Mouse (Mus musculus) small intestine, adult 2 months (tissue): ENCODE data around the gene Cacfd1. TPM values are rescaled to one million over a fixed set of nuclear protein-coding genes. Genes with fewer than 3 reads are reported as not detected.

ENCODE experiments used
- H3K27ac ChIP-seq: fragments of 200-500 bp; 2 replicates; pipeline ENCODE4 v1.5.1; 2012; ENCODE audit warnings: low read depth, low read length, control low read depth, inconsistent platforms; ENCODE audit not compliant: insufficient read depth
- H3K27me3 ChIP-seq: fragments of 200-500 bp; 2 replicates; pipeline ENCODE4 v1.6.1; 2012; ENCODE audit warnings: mild to moderate bottlenecking, moderate library complexity, low read length, inconsistent platforms; ENCODE audit not compliant: control insufficient read depth, insufficient read depth
- H3K36me3 ChIP-seq: fragments of 200-500 bp; 2 replicates; pipeline ENCODE4 v1.6.1; 2012; ENCODE audit warnings: mild to moderate bottlenecking, low read length, control low read depth, inconsistent platforms; ENCODE audit not compliant: control insufficient read depth, insufficient read depth
- H3K4me1 ChIP-seq: fragments of 200-500 bp; 2 replicates; pipeline ENCODE4 v1.6.1; 2012; ENCODE audit warnings: low read length, inconsistent platforms, mixed read lengths; ENCODE audit not compliant: control insufficient read depth, insufficient read depth, insufficient read length
- H3K4me3 ChIP-seq: fragments of 200-500 bp; 2 replicates; pipeline ENCODE4 v1.5.1; 2012; ENCODE audit warnings: low read depth, mild to moderate bottlenecking, control low read depth, inconsistent platforms, low read length, moderate library complexity
- CTCF ChIP-seq: fragments of 200-500 bp; IDR thresholded peaks from 2 replicates; pipeline ENCODE4 v1.5.1; 2012; ENCODE audit warnings: low read depth, mild to moderate bottlenecking, control low read depth, inconsistent platforms, low read length, moderate library complexity, mixed read lengths; ENCODE audit not compliant: insufficient replicate concordance, insufficient read length; ENCODE audit errors: extremely low read depth
- POLR2A ChIP-seq: fragments of 200-500 bp; IDR thresholded peaks from 2 replicates; pipeline ENCODE4 v1.6.1; 2012; ENCODE audit warnings: low read depth, mild to moderate bottlenecking, control low read depth, inconsistent platforms, low read length, moderate library complexity
- WGBS: fragments of 180-500 bp; shearing (Covaris S2); methylation state at CpG from one replicate; pipeline ENCODE4 v1.1.7; 2018; 5-methylcytosine and 5-hydroxymethylcytosine counted together
- polyA plus RNA-seq: library from polyadenylated mRNA; depleted of rRNA; stranded (reverse); fragments of >200 nt; gene quantifications from 2 replicates; pipeline ENCODE4 v1.2.3, GENCODE M21; 2012

Cacfd1 gene
- polyA plus RNA-seq, 1 experiment = 49.1 TPM

DNA sequence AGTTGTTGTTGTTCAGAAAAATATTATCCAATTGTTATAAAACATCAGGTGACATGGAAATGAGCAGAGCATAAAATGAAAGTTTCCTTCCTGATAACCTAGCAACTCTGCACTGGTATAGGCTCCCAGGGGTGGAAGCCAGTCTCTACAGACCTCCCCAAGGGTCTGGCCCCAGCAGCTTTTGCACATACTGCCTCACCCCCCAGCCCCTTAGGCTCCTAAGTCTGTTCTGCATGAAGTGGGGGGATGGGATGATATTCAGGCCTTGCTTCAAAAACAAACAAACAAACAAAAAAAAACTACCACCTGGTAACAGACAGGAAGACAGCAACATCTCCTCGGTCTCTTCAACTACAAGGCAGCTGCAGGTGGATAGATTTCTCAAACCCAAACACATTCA lies 29.4 kb upstream of the Cacfd1 start:
- no peak overlapping the region for H3K27ac ChIP-seq
- TF ChIP-seq POLR2A (no peak), CTCF (no peak)
- H3K27me3 ChIP-seq = no peaks in the 10 kb centered on the region
- 76% methylated on average over 1 of the region's 1 CpGs for WGBS
- no peaks in the 10 kb centered on the region; the same call in 1 of the 2 replicates for H3K4me1 ChIP-seq
- no peaks in the 10 kb centered on the region for H3K36me3 ChIP-seq
- H3K4me3 ChIP-seq = no peak overlapping the region

DNA sequence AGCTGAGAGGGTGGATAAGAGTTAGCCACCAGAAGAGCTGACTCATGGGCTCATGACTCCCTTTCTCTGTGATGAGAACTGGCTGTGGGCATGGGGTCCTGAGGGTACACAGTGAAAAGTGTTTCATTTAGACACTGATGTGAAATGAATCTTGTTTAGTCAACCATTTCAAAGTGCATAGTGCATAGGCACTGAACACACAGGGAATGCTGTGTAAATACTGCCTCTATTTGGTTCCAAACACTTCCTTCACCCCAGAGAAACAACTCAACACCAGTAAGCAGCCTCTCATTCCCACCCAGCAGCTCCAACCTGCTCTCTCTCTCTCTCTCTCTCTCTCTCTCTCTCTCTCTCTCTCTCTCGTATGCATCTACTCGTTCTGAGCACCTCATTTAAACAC lies 25.5 kb upstream of the Cacfd1 start:
- WGBS = 70% methylated on average over 2 of the region's 2 CpGs
- TF ChIP-seq CTCF (no peak), POLR2A (no peak)

DNA sequence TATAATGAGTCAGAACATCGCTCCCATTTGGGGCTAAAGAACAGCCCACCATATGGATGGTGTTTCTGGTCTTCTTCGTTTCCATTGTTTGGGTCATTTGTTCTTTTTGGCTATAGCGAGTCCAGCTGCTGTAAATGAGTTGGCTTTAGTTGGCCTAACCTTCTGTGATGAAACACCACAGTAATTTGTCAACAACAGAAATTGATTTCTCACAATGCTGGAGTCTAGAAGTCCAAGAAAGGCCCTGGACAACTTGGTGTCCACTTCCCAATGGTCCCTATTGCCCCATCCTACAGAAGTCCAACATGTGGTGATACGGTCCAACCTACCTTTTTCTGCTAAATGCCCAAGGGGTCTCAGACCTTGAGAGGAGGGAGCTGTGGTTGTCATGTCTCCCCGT lies 25.1 kb upstream of the Cacfd1 start:
- Histone ChIP-seq H3K36me3 (no peaks in the 10 kb centered on the region), H3K27me3 (no peaks in the 10 kb centered on the region), H3K4me1 (no peaks in the 10 kb centered on the region; the same call in 1 of the 2 replicates), H3K4me3 (no peak overlapping the region), H3K27ac (no peak overlapping the region)
- 82% methylated on average over 5 of the region's 5 CpGs for WGBS
- no peak for TF ChIP-seq CTCF
- TF ChIP-seq POLR2A = no peak

More for the DNA sequence above, 25.5 kb upstream of the Cacfd1 start:
- Histone ChIP-seq H3K36me3 (no peaks in the 10 kb centered on the region), H3K27me3 (no peaks in the 10 kb centered on the region), H3K4me3 (no peak overlapping the region), H3K27ac (no peak overlapping the region), H3K4me1 (no peaks in the 10 kb centered on the region; the same call in 1 of the 2 replicates)

DNA sequence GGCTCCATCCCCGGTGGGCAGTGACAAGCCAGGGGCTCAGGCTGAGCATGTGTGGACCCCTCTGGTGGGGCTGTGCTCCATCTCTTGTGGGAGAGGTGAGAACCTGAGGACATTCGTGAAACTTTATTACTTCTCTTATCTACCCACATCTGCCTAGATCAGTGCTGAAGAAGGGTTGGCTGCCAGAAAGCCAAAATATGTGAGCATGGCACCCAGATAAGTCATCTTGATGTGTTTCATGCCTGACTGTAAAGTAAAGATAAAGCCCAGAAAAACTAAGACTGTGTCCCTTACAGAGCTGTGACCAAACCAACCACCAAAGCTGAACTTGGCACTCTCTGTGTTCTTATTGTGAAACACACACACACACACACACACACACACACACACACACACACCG lies 15.8 kb upstream of the Cacfd1 start:
- Histone ChIP-seq H3K4me3 (no peak overlapping the region), H3K27me3 (no peaks in the 10 kb centered on the region), H3K4me1 (no peaks in the 10 kb centered on the region), H3K27ac (no peak overlapping the region), H3K36me3 (no peaks in the 10 kb centered on the region)
- WGBS = 67% methylated on average over 3 of the region's 3 CpGs
- TF ChIP-seq POLR2A = no peak
- TF ChIP-seq CTCF = no peak

DNA sequence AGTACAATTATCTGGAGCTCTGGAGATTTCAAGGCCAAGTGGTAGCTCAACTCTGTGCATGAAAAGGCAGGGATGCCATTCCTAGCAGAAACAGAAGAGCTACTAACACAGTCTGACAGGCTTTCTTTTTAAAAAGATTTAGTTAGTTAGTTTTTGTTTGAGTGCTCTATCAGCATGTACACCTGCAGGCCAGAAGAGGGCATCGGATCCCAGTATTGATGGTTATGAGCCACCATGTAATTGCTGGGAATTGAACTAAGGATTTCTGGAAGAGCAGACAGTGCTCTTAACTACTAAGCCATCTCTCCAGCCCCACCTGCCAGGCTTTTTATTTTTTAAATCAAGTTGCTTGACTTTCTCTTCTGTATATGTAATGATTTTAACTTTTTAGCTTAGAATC lies 12.2 kb upstream of the Cacfd1 start:
- no peaks in the 10 kb centered on the region for H3K4me1 ChIP-seq
- no peak overlapping the region for H3K27ac ChIP-seq
- no peaks in the 10 kb centered on the region for H3K27me3 ChIP-seq
- 77% methylated on average over 1 of the region's 1 CpGs for WGBS
- H3K4me3 ChIP-seq = no peak overlapping the region
- no peaks in the 10 kb centered on the region for H3K36me3 ChIP-seq
- TF ChIP-seq POLR2A = no peak
- no peak for TF ChIP-seq CTCF

DNA sequence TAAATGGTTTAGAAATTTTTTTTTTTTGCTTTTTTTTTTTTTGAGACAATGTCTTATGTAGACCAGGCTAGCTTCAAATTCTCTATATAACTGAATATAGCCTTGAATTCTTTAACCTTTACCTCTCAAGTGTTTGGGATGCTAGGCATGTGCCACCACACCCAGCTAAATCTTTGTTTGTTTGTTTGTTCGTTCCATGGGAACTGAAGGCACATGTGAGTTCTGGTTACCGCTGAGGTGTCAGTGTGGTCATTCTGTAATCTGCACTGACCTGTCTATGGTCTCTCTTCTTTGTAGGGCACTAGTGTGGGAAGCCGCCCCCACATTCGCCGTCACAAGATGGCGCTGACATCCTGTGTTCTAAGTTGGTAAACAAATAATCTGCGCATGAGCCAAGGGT lies 11.7 kb upstream of the Cacfd1 start:
- no peak for TF ChIP-seq POLR2A
- TF ChIP-seq CTCF = no peak
- Histone ChIP-seq H3K4me1 (no peaks in the 10 kb centered on the region), H3K36me3 (no peaks in the 10 kb centered on the region), H3K27ac (no peak overlapping the region), H3K27me3 (no peaks in the 10 kb centered on the region), H3K4me3 (no peak overlapping the region)
- 92% methylated on average over 7 of the region's 7 CpGs for WGBS

DNA sequence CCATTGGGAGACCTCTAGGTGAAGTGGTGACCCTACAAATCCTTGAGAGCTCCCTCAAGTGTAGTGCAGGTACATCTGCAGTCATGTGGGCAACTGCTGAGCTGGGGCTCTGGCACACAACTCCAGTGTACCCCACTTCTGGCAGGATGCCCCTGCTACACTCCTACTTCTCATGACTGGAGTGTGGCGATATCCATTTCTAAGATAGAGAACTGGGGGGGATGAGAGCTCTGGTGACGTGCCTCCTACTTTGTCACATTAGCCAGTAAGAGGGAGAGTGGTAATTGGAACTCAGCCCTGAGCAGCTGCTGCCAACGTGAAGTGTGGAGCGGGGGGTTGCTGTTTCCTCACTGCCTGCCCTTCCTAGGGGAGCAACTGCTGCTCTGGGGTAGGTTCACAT lies 3.5 kb upstream of the Cacfd1 start:
- no peak for TF ChIP-seq POLR2A
- no peak for TF ChIP-seq CTCF
- 73% methylated on average over 4 of the region's 4 CpGs for WGBS
- no peak overlapping the region for H3K27ac ChIP-seq
- no peaks in the 10 kb centered on the region for H3K27me3 ChIP-seq
- H3K4me3 ChIP-seq = no peak overlapping the region
- peaks cover 21% of the 10 kb centered on the region; the same call in 1 of the 2 replicates for H3K4me1 ChIP-seq
- no peaks in the 10 kb centered on the region for H3K36me3 ChIP-seq
